Mouse (Mus musculus) urinary bladder, adult 2 months (tissue): ENCODE results near the gene Cby3. TPM values are rescaled to one million over a fixed set of nuclear protein-coding genes. Genes with fewer than 3 reads are reported as not detected.
A peak's percentile ranks its signal among the peaks of the same experiment; 100 is the strongest.
"Not testable (repeated sequence)": the region's sequence is repeated elsewhere in the genome, so short reads cannot be mapped to it uniquely, and the experiment has no call there.

Experiments used
- DNase-seq: peaks from one replicate; pipeline ENCODE4 v3.0.0; 2022; ENCODE audit warnings: low spot score
- polyA plus RNA-seq: library from polyadenylated mRNA; depleted of rRNA; stranded (reverse); fragments of >200 nt; gene quantifications from 2 replicates; pipeline ENCODE4 v1.2.3, GENCODE M21; 2012

The Cby3 gene
- polyA plus RNA-seq, 1 experiment, result 0.12 TPM

DNA sequence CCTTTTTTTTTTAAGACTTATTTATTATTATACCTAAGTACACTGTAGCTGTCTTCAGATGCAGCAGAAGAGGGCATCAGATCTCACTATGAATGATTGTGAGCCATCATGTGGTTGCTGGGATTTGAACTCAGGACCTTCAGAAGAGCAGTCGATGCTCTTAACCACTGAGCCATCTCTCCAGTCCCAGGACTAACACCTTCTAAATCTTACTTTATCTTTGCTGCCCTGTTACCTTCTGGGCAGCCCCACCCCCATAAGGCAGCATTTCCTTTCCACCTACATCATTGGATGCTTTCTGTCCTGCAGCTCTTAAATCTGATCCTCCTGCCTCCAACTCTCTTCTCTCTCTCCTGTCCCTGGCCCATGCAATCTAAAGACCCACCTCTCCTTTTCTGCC is 7.0 kb downstream of the Cby3 start:
- not testable (repeated sequence) for DNase-seq

GRCm38 (mm10) chr11:50364548-50364947 is 10.3 kb downstream of the Cby3 start:
- no peak for DNase-seq

DNA sequence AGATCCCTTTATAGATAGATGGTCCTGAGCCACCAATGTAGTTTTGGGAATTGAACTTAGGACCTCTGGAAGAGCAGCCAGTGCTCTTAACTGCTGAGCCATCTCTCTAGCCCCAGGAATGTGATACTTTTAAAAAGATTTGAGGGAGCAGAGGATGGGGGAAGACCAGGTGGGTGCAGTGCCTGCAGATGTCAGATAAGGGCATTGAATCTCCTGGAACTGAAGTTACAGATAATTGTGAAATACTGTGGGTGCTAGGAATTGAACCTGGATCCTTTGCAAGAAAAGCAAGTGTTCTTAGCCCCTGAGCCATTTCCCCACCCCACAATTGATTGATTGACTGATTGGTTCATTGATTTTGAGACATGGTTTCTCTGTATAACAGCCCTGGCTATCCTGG is 11.1 kb downstream of the Cby3 start:
- DNase-seq, result no peak

DNA sequence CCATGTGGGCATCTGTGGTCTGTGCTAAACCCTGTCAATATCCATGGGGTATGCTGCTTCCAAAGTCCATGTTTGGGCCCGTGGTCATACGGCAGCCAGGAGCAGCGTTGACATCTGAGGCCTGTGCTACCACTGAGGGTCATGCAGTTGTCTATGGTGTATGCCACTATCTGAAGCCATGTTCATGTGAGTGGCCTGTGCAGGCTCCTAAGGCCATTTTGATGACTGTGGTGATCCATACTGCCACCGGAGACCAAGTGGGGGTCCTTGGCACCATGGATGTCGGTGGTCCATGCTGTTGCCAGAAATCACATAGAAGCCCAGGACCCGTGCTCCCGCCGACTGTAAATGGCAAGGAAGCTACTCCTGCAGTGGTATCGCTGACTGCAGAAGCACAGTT is 13.3 kb downstream of the Cby3 start:
- no peak for DNase-seq

GRCm38 (mm10) chr11:50369360-50369911 is 15.2 kb downstream of the Cby3 start:
- no peak for DNase-seq

DNA sequence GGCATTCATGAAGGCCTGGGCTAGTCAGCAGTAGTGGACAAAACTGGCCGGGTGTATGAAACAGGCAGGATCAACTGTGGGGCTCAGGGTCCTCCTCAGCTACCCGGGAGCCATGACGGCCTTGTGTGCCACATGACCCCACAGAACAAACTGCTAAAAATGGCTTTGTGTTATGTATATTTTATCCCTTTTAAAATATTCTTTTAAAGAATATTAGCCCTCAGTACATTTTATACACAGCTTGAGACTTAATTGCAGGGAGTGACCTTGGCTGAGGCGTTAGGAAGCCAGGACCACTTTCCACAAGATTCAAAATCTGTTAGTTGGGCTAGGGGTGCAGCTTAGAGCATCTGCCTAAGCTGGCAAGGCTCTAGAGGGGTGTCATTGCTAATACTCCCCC is 16.7 kb downstream of the Cby3 start:
- DNase-seq, result no peak

DNA sequence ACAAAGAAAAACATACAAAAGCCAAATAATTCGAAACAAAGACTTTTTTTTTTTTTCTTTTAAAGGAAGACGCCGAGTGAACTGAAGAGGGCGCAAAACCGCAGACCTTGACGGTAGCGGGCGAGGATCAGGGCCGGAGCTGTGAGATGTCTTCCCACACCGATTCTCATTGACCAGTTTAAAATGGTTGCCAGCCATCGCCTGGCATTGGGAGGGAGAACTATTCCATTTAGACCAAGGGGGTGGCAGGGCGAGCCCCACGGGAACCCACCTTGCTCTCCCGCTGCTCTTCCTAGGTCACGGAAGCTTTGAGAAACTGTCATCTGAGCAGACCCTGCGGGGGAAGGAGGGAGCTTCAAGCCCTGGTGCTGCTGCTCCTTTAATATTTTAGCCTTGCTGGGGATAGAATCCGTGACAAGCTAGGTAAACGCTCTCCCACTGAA is 17.2 kb downstream of the Cby3 start:
- DNase-seq, result no peak

- DNase-seq, result no peak
These were observed 17.6 kb downstream of the Cby3 start for GRCm38 (mm10) chr11:50371911-50372310.

- no peak for DNase-seq
These were observed 18.8 kb downstream of the Cby3 start for GRCm38 (mm10) chr11:50373086-50373485.

DNA sequence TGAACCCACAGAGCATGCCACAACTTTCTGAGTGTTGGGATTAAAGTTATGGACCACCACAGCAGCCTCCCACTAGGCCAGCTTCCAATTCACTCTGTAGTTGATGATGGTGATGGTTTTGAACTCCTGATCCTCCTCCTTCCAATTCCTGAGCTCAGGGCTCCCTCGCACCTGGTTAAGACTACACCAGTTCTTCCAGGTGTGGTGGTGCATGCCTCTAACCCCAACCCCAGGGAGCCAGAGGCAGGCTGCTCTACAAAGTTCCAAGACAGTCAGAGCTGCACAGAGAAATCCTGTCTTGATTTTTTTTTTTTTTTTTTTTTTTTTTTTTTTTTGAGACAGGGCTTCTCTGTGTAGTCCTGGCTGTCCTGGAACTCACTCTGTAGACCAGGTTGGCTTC is 19.4 kb downstream of the Cby3 start:
- DNase-seq, result no peak

DNA sequence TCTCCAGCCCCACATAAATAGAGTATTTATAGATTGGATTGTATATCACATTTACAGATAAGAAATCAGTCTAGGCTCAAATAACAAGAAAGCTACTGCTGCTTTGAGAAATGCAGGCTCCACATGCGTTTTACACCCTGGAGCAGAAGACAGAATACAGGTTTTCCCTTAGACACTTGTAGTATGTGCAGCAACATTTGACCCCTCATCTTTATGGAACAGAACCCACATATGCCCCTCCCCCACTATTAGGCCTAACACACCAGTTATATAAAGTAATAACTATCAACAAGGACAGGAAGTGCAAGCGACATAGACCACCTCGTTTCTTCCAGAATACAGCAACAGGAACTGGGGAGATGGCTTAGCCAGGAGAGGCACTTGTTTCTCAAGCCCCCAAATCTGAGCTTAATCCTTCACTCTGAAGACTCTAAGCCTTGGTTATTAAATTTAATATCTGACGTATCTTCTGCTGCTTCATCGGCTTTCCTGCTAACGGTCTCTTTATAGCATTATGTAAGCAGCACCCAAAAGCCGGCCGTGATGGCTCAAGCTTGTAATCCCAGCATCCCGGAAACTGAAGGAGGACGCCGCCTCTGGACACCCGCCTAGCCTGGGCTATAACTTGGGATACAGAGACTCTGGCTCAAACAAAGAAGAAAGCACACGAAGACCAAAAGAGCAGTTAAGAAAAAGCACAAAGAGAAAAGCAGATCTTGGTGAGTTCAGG is 20.2 kb downstream of the Cby3 start:
- no peak for DNase-seq

DNA sequence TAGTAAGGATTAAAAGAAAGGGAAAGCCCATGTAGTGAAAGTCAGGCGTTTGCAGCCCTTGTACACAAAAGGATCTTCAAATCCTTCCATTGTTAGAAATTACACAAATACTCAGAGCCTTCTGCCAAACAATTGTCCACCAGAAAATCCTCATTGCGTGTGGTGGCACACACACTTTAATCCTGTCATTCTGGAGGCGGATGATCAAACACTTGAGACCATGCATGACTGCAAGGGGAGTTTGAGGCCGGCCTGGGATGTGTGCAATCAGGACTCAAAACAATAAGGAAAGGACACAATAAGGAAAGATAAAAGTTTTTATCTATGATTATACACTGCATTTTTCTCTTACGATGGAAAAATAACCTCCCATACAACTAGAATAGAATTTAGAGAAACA is 21.2 kb downstream of the Cby3 start:
- DNase-seq, result no peak

- no peak for DNase-seq
These were observed 22.0 kb downstream of the Cby3 start for GRCm38 (mm10) chr11:50376156-50376790.

DNA sequence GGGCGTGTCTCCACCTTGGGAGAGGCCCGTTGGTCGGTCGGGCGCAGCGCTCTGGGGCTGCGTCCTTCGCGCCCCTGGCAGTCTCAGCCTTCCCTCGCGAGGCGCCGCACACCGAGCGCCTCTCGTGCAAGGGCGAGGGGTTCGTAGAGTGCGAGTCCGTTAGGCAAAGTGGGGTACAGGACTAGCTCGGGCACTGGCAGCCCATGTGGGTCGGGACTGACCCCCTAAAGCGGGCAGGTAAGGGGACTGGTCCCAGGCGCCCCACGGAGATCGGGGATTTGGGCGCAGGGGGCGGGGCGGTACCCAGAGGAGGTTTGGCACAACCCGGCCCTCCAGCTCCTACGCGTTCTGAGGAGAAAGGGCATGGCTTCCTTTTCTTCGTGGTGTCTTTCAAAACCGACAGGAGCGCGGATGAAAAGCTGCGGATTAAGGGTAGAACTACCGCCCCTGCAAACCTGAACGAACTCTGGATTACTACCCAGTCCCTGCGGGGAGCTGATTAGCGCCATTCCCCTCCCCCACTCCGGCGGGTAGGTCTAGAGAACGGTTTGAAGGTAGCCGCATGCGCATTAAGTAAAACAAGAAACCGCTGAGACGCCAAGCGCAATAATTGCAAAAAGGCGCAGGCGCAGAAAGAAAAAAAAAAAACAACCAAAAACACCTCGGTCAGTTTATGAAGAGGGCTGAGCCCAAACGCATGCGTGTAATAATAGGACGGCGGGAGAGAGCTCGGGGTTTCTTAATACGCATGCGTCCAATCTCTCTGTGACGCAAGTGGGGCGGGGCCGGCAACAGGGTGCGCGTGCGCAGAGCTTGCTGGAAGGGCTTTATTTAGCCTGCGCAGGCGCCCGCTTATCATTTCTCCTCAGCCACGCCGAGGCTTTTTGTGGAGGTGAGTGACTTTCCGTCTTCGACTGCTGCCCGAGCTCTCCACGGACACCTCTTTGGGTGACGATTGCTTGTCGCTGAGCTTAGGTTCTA is 22.9 kb downstream of the Cby3 start, which contains the start of gene Hnrnph1:
Hnrnph1 (plus strand) TSS at position 80 of the 981 bp plus-strand sequence.
- DNase-seq, result peak; percentile 100

GRCm38 (mm10) chr11:50377892-50378684 is 23.8 kb downstream of the Cby3 start:
- peak; percentile 87 for DNase-seq

- no peak for DNase-seq
These were observed 24.9 kb downstream of the Cby3 start for GRCm38 (mm10) chr11:50379023-50379752.

- DNase-seq, result no peak
These were observed 27.0 kb downstream of the Cby3 start for GRCm38 (mm10) chr11:50381311-50381710.

- no peak for DNase-seq
These were observed 33.0 kb downstream of the Cby3 start for GRCm38 (mm10) chr11:50387167-50387679.

DNA sequence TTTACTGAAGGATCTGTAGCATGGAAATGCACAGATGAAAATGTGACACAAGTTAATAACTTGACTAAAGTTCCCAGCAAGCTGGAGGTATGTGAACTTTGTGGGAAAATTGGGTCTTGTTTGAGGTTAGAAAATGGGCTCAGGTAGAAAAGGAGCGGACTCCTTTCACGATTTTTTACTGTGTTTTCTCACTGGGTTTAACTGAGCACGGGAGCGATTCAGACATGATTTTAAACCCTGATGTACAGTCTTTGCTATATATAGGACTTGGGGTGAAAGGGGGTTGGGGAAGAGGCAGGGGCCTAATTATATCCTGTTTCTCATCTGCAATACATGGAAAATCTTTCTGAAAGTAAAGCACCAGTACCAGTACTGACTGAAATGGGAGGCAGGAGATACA is 33.4 kb downstream of the Cby3 start:
- DNase-seq, result no peak
